Mouse (Mus musculus) embryonic stem cell, embryonic (primary cell): Measurements from ENCODE around the gene Jpt1.

Experiments
- CTCF ChIA-PET, 4 experiments: fragments of 300-600 bp in 2 of 4; fragments of 350-600 bp in 2 of 4; sonication (Branson Sonifier 250); formaldehyde crosslinking; loops; one replicate each; lab custom pipeline; 2022; ENCODE audit warnings: inconsistent platforms in 2 of 4; lab: Charles Lee
- POLR2A ChIA-PET, 4 experiments: fragments of 300-600 bp in 2 of 4; fragments of 350-600 bp in 2 of 4; sonication (Branson Sonifier 250); formaldehyde crosslinking; loops; one replicate each; lab custom pipeline; 2022; ENCODE audit warnings: antibody characterized with exemption in 4 of 4, inconsistent platforms in 1 of 4; lab: Charles Lee

Gene Jpt1

DNA sequence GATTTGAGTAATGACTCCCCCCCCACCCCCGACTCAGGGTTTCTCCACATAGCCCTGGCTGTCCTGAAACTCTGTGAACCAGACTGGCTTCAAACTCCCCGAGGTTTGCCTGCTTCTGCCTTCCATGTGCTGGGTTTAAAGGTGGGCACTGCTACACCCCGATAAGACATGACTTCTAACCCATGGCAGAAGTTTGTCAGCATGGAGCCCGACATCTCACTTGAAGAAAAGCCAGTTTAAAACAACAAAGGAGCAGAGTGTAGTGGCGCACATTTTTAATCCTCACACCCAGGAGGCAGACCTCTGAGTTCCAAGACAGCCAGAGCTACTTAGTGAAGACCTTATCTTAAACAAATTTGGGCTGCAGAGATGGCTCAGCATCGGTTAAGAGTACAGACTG is 21.8 kb downstream of the Jpt1 start:
- ChIA-PET CTCF (interaction anchor here in 2 of 4 experiments (0.7 to 1.4 kb wide), 6 partner anchors 12 to 118 kb away, joined by 3 to 10 read pairs (median 5); partner anchors contain the start of gene Jpt1 (in 1 of the 2)), POLR2A (interaction anchor here in 3 of 4 experiments (0.6 to 20.2 kb wide), 20 partner anchors 9 to 123 kb away, joined by 3 to 278 read pairs (median 7); partner anchors contain the start of genes Jpt1 (in 3 of the 3), Armc7 (in 1 of the 3), Cdr2l (in 1 of the 3) and Sumo2 (in 1 of the 3))

DNA sequence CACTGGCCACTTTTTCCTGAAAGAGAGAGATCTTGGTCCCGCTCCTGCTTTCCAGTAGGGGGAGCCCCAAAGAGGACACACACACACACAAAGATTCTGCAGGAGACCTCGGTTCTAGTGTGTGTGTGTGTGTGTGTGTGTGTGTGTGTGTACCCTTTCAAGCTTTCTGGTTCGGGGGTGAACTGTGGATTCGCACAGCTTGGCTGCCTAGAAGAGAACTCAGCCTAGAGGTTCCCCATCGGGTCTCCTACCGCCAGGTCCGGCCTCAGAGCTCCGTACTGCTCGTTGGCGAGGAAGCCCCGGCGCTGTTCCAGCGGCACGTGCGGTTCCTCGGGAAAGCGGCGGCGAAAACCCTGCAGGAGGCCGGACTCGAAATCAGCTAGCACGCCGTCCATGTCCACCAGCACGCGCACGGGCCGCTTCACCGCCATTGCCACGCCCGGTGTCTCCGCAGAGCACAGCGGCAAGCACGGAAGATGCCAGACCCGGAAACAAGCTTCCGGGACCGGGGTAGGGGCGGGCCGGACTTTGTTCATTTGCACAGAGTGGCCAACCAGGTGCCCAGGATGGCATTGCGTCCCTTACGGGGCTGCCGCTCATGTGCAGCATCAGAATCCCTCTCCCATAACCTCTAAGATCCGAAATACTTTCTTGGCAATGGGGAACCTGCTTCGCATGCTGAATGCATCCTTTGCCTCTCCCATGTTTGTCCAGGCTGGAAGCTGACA is 22.7 kb downstream of the Jpt1 start, which contains the start of gene Nt5c:
Gene Nt5c (minus strand): TSS at position 507 of the 728 bp plus-strand sequence.
- POLR2A ChIA-PET, result interaction anchor here (0.6 to 20.2 kb wide), 35 partner anchors 10 to 135 kb away, joined by 3 to 278 read pairs (median 4); partner anchors contain the start of genes Jpt1 (in 4 of the 4), Armc7 (in 2 of the 4), Cdr2l (in 1 of the 4) and Mif4gd (in 1 of the 4)

DNA sequence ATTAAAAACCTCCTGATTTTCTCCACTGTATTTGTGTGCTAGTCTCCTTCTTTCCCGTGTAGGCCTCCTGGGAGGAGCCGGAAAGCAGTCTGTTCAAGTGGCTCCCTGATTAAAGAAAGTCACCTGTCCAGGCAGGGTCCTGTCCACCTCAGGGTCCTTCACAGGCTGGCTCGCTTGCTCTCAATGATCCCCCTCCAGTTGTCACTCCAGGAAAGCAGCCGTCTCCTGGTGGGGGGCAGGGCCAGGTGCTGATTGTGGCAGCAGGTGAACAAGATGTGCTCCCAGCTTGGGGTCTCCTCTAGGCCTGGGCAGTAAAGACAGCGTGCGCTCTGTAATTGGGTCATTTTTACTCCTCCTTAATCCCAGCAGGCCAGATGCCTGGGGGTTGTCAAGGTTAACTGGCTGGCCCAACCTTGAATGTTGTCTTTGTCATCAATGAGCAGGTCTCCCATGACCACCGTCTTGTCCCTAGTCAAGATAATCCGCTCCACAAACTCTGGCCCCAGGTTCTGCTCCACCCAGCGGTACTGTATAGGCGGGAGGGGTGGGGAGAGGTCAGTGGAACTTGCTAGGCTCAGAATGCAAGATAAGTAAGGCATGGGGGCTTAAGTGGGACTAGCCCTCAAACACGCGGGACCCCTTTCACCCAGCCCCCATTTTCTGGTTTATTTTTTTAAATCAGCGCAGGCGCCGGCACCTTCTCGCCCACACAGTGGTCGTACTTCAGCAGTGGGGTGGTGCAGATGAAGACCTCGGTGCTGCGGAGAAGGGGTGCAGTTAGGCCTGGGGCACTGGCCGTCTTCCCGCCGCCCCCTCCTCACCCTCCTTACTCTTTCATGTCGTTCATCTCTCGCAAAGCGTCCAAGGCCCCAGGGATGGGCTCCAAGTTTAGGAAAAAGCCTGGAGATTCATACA is 23.5 kb downstream of the Jpt1 start:
- ChIA-PET CTCF (interaction anchor here (0.5 to 1.4 kb wide), 18 partner anchors 12 to 327 kb away, joined by 3 to 10 read pairs (median 4); partner anchors contain the start of genes Armc7 (in 2 of the 4), Jpt1 (in 1 of the 4), Mif4gd (in 1 of the 4) and Slc9a3r1 (in 1 of the 4)), POLR2A (interaction anchor here (0.7 to 20.2 kb wide), 31 partner anchors 10 to 124 kb away, joined by 3 to 278 read pairs (median 5); partner anchors contain the start of genes Jpt1 (in 4 of the 4), Armc7 (in 2 of the 4), Cdr2l (in 1 of the 4) and Mrpl58 (in 1 of the 4))

More for the DNA sequence above, 22.7 kb downstream of the Jpt1 start, which contains the start of gene Nt5c:
- CTCF ChIA-PET, result interaction anchor here (0.5 to 1.4 kb wide), 43 partner anchors 8 to 914 kb away, joined by 3 to 10 read pairs (median 4); partner anchors contain the start of genes Armc7 (in 2 of the 4), Jpt1 (in 2 of the 4), Mif4gd (in 2 of the 4) and Sumo2 (in 2 of the 4)

DNA sequence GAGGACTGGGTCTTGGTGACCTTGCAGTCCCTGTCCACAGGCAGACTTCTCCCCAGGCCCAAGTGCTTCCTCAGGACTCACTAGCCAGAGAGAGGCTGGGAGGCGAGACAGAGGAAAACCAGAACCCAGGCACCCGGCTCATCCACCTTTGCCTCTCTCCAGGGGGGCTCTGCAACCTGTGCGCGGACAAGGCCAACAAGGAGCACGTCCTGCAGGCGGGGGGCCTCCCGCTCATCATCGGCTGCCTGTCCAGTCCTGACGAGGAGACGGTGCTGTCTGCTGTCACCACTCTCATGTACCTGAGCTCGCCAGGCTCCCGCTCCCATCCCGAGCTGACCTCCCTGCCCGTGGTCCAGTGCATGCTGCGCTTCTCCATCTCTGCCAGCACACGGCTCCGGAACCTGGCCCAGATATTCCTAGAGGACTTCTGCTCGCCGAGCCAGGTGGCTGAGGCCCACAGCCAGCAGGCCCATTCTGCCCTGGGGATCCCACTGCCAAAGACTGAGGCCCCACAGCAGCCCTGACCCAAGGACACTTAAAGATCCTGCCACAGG is 25.6 kb downstream of the Jpt1 start:
- POLR2A ChIA-PET, result interaction anchor here (0.5 to 20.2 kb wide), 6 partner anchors 13 to 287 kb away, joined by 3 to 278 read pairs (median 7); partner anchors contain the start of genes Jpt1 (in 2 of the 4) and Armc7 (in 1 of the 4)
- CTCF ChIA-PET, result interaction anchor here in 1 of 4 experiments (1.0 to 1.7 kb wide), 2 partner anchors 50 to 107 kb away, joined by 3 to 4 read pairs; partner anchors contain the start of gene Cdr2l

DNA sequence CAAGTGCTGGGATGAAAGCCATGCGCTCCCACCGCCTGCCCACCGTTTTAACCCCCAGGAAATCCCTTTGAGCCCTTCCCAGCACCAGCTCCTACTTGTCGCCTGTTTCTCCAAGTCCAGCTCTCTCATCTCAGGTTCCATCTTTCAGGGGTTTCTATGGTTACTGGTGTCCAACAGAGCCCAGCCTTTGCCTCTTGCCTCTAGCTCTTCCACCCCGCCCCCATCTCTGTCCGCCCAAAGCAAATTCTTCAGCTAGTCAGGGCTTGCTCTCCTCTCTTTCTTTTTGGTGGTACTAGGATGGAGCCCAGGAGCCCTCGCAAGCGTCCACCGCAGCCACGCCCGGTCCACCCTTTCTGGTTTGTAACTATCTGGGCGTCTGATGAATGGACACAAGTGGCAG is 29.0 kb downstream of the Jpt1 start:
- ChIA-PET CTCF (interaction anchor here (0.5 to 2.2 kb wide), 15 partner anchors 10 to 91 kb away, joined by 3 to 14 read pairs (median 4); partner anchors contain the start of genes Armc7 (in 1 of the 4), Jpt1 (in 1 of the 4) and Sumo2 (in 1 of the 4)), POLR2A (interaction anchor here in 3 of 4 experiments (0.6 to 3.4 kb wide), 14 partner anchors 10 to 53 kb away, joined by 3 to 20 read pairs (median 4); partner anchors contain the start of genes Jpt1 (in 3 of the 3), Armc7 (in 2 of the 3) and Sumo2 (in 1 of the 3))

DNA sequence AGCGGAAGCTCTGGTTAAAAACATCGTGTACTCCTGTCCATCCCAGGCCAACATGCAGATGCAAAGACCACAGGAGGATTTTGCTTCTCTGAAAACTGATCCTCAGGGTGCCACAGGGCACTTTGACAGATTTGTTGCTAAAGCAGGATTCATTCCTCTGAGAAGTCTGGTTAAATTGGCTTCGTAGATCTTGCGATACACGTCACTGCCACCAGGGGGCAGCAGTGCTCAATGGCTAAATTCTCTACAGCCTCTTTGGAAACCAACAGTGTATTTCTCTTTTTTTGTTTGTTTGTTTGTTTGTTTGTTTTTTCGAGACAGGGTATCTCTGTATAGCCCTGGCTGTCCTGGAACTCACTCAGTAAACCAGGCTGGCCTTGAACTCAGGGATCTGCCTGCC is 30.5 kb downstream of the Jpt1 start:
- ChIA-PET CTCF (interaction anchor here in 3 of 4 experiments (0.5 to 2.2 kb wide), 14 partner anchors 9 to 234 kb away, joined by 3 to 14 read pairs (median 3); partner anchors contain the start of gene Armc7 (in 1 of the 3)), POLR2A (interaction anchor here in 3 of 4 experiments (0.7 to 3.4 kb wide), 7 partner anchors 21 to 31 kb away, joined by 3 to 20 read pairs (median 4); partner anchors contain the start of genes Jpt1 (in 3 of the 3) and Slc16a5 (in 1 of the 3))

DNA sequence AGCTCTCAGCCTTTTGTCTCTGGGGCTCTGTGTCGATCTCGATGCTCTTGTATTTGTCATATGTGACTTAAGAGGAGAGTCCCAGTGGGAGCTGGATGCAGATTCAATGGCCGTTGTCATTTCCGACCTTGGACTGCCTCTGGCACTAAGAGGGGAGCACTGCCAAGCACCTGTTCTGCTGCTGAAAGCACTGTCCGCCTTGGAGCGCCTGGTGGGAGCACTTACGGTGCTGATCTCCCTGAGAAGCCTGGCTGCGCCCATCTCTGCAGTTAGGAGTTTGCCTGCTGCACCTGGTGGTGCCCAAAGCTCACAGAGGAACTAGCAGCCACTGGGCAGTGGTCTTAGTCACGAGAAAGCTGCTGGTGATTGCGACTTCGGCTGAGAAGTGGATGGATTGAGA is 30.9 kb downstream of the Jpt1 start:
- CTCF ChIA-PET, result interaction anchor here in 3 of 4 experiments (0.5 to 2.1 kb wide), 12 partner anchors 14 to 235 kb away, joined by 3 to 7 read pairs (median 3); no protein-coding TSS in a partner anchor

DNA sequence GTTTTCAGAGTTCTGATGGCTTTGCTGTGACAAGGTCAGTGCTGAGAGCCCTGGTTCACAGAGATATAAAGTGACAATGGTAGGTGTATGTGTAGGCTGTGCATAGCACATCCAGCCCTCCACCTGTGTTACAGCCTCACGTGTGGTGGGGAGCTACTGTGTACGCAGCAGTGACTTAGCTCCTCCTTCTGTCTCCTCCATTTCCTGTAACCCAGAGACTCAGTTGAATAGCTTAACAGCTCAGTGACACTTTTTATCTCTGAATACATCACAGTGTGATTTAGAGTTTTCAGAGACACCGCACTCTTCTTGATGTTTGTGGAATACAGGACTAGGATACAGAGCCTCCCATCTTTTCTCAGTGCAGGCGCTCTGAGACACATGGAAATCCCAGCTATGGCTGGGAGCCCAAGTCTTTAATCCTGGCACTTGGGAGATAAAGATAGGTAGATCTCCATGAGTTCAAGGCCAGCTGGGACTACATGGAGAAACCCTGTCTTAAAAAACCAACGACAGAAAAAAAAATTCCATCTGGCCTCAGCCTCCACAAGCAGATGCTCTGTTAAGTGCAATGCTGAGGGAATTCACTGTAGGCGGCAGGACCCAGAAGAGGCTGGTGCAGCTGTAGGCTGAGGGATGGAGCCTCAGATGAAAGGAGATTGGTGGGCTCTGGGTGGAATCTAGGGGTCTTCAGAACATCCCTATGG is 32.5 kb downstream of the Jpt1 start:
- POLR2A ChIA-PET, result interaction anchor here in 2 of 4 experiments (1.0 to 2.1 kb wide), 6 partner anchors 10 to 39 kb away, joined by 3 to 6 read pairs (median 4); partner anchors contain the start of genes Jpt1 (in 2 of the 2) and Slc16a5 (in 1 of the 2)

More for the DNA sequence above, 30.9 kb downstream of the Jpt1 start:
- POLR2A ChIA-PET, result interaction anchor here in 3 of 4 experiments (0.7 to 3.4 kb wide), 7 partner anchors 20 to 31 kb away, joined by 3 to 20 read pairs (median 4); partner anchors contain the start of genes Jpt1 (in 3 of the 3) and Slc16a5 (in 1 of the 3)

DNA sequence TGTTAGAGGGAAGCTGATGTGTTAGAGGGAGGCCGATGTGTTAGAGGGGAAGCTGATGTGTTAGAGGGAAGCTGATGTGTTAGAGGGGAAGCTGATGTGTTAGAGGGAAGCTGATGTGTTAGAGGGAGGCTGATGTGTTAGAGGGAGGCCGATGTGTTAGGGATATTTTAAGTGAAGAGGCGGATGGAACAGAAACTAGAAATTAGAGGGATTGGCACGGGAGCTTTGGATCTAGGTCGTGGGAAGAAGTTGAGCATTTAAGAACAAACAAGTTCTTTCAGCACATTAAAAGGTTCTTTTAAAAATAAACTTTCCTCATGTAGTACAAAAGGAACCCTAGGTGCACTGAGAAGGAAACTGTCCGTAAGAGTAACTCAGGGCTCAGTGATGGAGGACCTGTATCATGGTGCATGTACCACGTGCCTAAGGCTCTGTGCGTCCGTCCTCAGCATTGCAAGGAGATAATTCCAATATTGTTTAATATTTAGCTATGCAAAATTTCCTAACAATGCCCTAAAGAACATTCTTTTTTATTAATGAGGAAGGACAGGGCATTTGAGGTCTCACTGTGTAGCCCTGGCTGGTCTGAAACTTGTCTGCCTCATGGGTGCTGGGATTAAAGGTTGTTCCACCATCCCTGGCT is 35.8 kb downstream of the Jpt1 start:
- ChIA-PET POLR2A (interaction anchor here (0.7 to 2.1 kb wide), 8 partner anchors 9 to 135 kb away, joined by 3 to 11 read pairs (median 3); partner anchors contain the start of genes Jpt1 (in 1 of the 4), Mif4gd (in 1 of the 4) and Nt5c (in 1 of the 4)), CTCF (interaction anchor here in 3 of 4 experiments (0.6 to 1.4 kb wide), 4 partner anchors 13 to 219 kb away, joined by 3 to 4 read pairs (median 3); partner anchors contain the start of gene Nt5c (in 1 of the 3))

More for the DNA sequence above, 32.5 kb downstream of the Jpt1 start:
- CTCF ChIA-PET, result interaction anchor here in 3 of 4 experiments (0.6 to 1.0 kb wide), 4 partner anchors 10 to 55 kb away, joined by 3 to 9 read pairs (median 3); partner anchors contain the start of gene Nt5c (in 1 of the 3)

DNA sequence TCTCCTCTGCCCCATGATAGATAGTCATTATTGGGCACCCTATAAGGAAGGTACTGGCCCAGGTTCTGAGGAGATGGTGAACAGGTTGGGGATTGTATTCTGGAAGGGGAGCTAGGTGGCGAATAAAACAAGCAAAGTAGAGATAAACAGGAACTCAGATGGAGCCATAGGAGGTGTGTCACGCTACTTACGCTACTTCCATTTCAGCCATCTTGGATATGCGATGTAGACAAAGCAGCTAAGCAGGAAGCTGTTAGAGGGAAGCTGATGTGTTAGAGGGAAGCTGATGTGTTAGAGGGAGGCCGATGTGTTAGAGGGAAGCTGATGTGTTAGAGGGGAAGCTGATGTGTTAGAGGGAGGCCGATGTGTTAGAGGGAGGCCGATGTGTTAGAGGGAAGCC is 36.8 kb downstream of the Jpt1 start:
- ChIA-PET CTCF (interaction anchor here (0.7 to 1.4 kb wide), 4 partner anchors 14 to 111 kb away, joined by 3 to 5 read pairs (median 3); partner anchors contain the start of gene Nt5c (in 2 of the 4)), POLR2A (interaction anchor here in 3 of 4 experiments (0.6 to 2.1 kb wide), 8 partner anchors 10 to 210 kb away, joined by 3 to 11 read pairs (median 4); partner anchors contain the start of genes Jpt1 (in 1 of the 3), Nt5c (in 1 of the 3) and Sumo2 (in 1 of the 3))

DNA sequence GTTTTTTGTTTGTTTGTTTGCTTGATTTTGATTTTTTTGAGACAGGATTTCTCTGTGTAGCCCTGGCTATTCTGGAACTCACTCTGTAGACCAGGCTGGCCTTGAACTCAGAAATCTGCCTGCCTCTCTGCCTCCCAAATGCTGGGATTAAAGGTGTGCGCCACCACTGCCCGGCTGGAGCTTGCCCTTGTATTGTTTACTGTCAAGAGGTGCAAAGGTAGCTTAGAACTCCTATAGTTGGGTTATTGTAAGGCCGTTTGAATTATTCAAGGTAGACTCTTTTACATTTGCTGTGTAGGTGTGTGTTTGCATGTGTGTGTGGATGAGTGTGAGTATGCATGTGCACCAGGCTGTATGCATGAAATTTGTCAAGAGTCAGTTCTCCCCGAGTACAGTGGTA is 37.6 kb downstream of the Jpt1 start:
- ChIA-PET POLR2A (interaction anchor here in 2 of 4 experiments (0.7 to 2.6 kb wide), 8 partner anchors 11 to 151 kb away, joined by 3 to 20 read pairs (median 4); partner anchors contain the start of genes Jpt1 (in 1 of the 2), Nt5c (in 1 of the 2), Slc16a5 (in 1 of the 2) and Sumo2 (in 1 of the 2)), CTCF (interaction anchor here in 2 of 4 experiments (0.8 to 1.4 kb wide), 2 partner anchors 15 kb away, joined by 3 to 5 read pairs; partner anchors contain the start of gene Nt5c (in 2 of the 2))

DNA sequence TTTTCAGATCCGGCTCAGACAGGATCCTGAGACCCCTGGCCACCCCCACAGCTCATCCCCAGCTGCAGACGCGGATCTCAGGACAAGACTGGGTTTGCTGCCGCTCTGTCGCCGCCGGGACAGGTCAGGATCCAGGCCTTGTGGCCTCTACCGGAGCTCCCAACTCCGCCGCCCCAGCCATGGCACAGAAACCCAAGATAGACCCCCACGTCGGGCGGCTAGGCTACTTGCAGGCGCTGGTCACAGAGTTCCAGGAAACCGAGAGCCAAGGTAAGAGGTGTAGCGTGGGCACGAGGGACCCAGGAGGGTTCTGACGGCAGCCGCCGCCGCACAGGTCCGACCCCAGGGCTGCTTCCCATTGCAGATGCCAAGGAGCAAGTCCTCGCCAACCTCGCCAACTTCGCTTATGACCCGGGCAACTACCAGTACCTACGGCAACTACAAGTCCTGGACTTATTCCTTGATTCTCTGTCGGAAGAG is 38.4 kb downstream of the Jpt1 start:
- POLR2A ChIA-PET, result interaction anchor here in 3 of 4 experiments (0.8 to 2.6 kb wide), 29 partner anchors 10 to 408 kb away, joined by 3 to 20 read pairs (median 4); partner anchors contain the start of genes Jpt1 (in 3 of the 3), Nt5c (in 2 of the 3), Slc16a5 (in 2 of the 3) and Cdr2l (in 1 of the 3)
- CTCF ChIA-PET, result interaction anchor here in 3 of 4 experiments (0.9 to 2.0 kb wide), 12 partner anchors 9 to 139 kb away, joined by 3 to 14 read pairs (median 3); partner anchors contain the start of genes Nt5c (in 2 of the 3), Cdr2l (in 1 of the 3) and Slc16a5 (in 1 of the 3)

DNA sequence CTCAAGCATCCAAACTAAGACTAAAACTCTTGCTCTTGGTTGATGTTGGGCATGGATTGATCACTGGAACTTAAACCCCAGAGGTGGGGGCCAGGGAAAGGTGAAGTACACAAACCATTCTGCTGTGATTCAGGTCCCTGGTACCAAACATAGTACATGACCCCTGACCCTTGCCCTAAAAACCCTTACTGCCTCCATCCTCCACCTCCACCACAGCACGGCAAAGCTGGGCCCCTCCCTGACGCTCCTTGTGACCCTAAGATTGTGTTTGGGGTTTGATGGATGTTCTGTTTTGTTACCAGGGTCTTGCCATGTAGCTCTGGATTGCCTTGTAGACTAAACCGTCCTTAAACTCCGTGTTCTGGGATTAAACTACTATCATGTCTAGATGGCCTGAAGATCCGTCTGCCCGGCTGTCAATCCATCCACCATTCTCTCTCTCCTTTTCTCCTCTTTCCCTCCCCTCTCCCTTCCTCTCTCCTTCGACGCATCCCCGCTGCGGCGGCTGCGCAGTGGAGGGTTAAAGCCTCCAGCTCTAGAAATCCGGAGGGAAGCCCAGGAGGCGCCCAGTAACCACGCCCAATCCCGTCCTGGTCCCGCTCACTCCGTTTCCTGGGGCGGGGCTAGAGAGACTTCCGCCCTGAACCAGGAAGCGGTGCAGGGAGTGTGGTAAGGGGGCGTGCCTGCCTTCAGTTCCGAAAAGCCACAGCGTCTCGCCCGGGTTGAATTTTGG is 39.0 kb downstream of the Jpt1 start, which contains the start of gene Armc7:
Gene Armc7 (plus strand): TSS at position 643 of the 733 bp plus-strand sequence.
- POLR2A ChIA-PET, result interaction anchor here in 3 of 4 experiments (0.5 to 2.6 kb wide), 38 partner anchors 10 to 1045 kb away, joined by 3 to 20 read pairs (median 4); partner anchors contain the start of genes Jpt1 (in 3 of the 3), Cdr2l (in 2 of the 3), Nt5c (in 2 of the 3) and Slc16a5 (in 2 of the 3)
- CTCF ChIA-PET, result interaction anchor here (0.5 to 2.0 kb wide), 16 partner anchors 10 to 245 kb away, joined by 3 to 14 read pairs (median 3); partner anchors contain the start of genes Nt5c (in 2 of the 4), Cdr2l (in 1 of the 4) and Slc16a5 (in 1 of the 4)
